Mouse (Mus musculus): ENCODE measurements around the gene Selenoi. TPM values are rescaled to one million over a fixed set of nuclear protein-coding genes. Genes with fewer than 3 reads are reported as not detected.

Gene Selenoi
- total and polyA plus RNA-seq, 3 experiments, result 43.4 to 101 (median 76.3) TPM

DNA sequence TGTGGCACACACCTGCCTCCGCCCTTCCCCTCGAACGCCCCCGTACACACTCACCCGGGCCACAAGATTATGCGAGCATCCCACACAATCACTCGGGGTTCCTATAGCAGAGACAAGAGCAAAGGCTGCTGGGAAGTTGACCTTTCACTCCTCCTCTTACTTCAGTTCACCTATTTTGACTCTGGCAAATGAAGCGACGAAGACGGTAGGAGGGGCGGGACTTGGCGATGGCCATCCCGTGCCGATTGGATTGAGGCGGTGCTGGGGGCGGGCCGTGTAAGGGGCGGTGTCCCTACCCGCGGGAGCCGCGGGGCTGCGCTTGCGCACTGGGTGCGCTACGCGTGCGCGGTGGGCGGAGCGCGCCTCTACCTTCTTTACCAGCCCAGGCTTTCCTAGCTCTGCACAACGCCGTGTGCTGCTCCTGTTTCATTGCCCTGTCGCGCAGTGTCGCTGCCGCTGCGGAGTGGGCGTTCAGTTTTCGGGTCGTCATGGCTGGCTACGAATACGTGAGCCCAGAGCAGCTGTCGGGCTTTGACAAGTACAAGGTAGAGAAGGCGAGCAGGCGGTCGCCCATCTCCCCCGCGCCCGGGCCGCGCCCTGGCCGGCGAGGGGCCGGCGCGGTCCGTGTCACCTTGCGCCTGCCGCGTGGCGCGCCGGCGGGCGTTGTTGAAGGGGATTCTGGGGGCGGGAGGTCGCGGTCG is at the start of gene Selenoi (continued):
- TF ChIP-seq UBTF (IDR thresholded peaks at IDR 0.05; ENCODE audit: borderline replicate concordance, insufficient read depth, low read depth, low read length) (no peak), MYB (IDR thresholded peaks at IDR 0.05; ENCODE audit: low read depth, low read length) (no peak), NELFE (IDR thresholded peaks at IDR 0.05; ENCODE audit: low read depth, low read length) (peak; percentile 98), ETS1 (IDR thresholded peaks at IDR 0.05; ENCODE audit: low read depth, low read length) (no peak; the same call in 1 of the 2 replicates)

DNA sequence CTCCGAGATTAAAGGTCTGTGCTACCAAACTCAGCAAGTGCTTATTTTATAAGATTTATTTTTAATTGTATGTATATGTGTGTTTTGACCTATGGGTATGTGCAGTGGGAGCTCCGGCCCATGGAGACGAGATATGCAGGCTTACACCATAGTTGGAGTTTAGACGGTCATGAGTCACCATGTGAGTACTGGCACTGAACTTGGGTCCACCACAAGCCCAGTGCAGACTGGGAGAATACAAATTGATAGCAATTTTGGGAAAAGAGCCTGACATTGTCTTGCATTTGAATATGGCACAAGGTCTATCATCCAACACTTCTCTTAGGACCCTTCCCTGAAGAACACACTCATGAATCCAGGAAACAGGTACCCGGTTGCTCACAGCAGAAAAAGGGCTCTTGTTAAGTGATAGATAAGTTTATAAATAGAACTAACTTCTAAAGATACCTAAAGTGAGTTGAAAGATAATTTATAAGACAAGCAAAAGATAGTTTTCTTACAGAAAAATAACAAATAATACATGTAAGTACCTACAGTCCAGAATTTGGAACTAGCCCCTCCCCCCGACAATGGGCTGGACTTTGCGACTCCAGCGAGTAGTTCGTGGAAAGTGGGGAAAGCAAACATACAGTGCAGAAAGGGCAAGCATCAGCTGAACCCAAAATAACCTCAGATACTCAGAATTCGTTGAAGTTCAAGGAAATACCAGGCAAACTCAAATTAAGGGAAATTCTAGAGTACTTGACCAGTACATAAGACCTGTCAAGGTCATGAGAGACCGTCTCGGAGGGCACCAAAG is 44.5 kb upstream of the Selenoi start:
- Histone ChIP-seq H3K36me3 (ENCODE audit: control insufficient read depth in 1 of 2, insufficient read depth in 2 of 2, low read length in 2 of 2) (peaks cover 0 to 20% of the 10 kb centered on the region in 2 experiments; a peak in 2 of 4 replicates), H3K9me3 (replicated peaks; ENCODE audit: insufficient read depth, low read length) (no peaks in the 10 kb centered on the region), H3K4me3 (ENCODE audit: control insufficient read depth in 1 of 2, insufficient read depth in 1 of 2, low read depth in 2 of 2, low read length in 2 of 2) (no peak overlapping the region), H3K79me2 (ENCODE audit: control insufficient read depth, insufficient read depth, low read length, poor library complexity) (no peaks in the 10 kb centered on the region), H3K9ac (ENCODE audit: control insufficient read depth, low read depth, low read length, poor library complexity, severe bottlenecking) (no peak overlapping the region), H3K4me1 (ENCODE audit: control insufficient read depth in 1 of 2, insufficient read depth in 2 of 2, low read length in 2 of 2) (no peaks in the 10 kb centered on the region), H3K27me3 (ENCODE audit: control insufficient read depth in 1 of 2, insufficient read depth in 2 of 2, low read length in 2 of 2) (no peaks in the 10 kb centered on the region), H3K27ac (ENCODE audit: control insufficient read depth, low read depth, low read length) (no peak overlapping the region)
- TF ChIP-seq EP300 (IDR thresholded peaks at IDR 0.05; ENCODE audit: low read depth in 1 of 2, low read length in 2 of 2) (no peak), UBTF (IDR thresholded peaks at IDR 0.05; ENCODE audit: borderline replicate concordance, insufficient read depth, low read depth, low read length) (no peak), POLR2A (IDR thresholded peaks at IDR 0.05; ENCODE audit: control insufficient read depth in 1 of 2, insufficient read depth in 1 of 2, low read depth in 1 of 2, low read length in 2 of 2, poor library complexity in 1 of 2) (no peak), ZKSCAN1 (IDR thresholded peaks at IDR 0.05; ENCODE audit: low read depth, low read length) (no peak), MAX (IDR thresholded peaks at IDR 0.05; ENCODE audit: low read length) (no peak), MYC (IDR thresholded peaks at IDR 0.05; ENCODE audit: low read depth, low read length) (no peak), GABPA (IDR thresholded peaks at IDR 0.05; ENCODE audit: low read depth, low read length) (no peak), POLR2AphosphoS5 (IDR thresholded peaks at IDR 0.05; ENCODE audit: borderline replicate concordance, low read depth, low read length) (no peak), BHLHE40 (IDR thresholded peaks at IDR 0.05; ENCODE audit: borderline replicate concordance, low read depth, low read length) (no peak), KAT2A (conservative IDR thresholded peaks at IDR 0.05; ENCODE audit: low read depth, low read length) (no peak), ETS1 (IDR thresholded peaks at IDR 0.05; ENCODE audit: low read depth, low read length) (no peak), USF2 (IDR thresholded peaks at IDR 0.05; ENCODE audit: borderline replicate concordance in 1 of 2, insufficient read depth in 1 of 2, low read depth in 1 of 2, low read length in 2 of 2) (no peak), RAD21 (IDR thresholded peaks at IDR 0.05; ENCODE audit: low read depth, low read length) (no peak), GATA1 (IDR thresholded peaks at IDR 0.05; ENCODE audit: low read depth, low read length) (no peak), CHD1 (IDR thresholded peaks at IDR 0.05; ENCODE audit: low read depth, low read length) (no peak), MYB (IDR thresholded peaks at IDR 0.05; ENCODE audit: low read depth, low read length) (no peak), NELFE (IDR thresholded peaks at IDR 0.05; ENCODE audit: low read depth, low read length) (no peak)
- DNase-seq (ENCODE audit: low read depth, low spot score), result no peak

Measured in MEL (cell line).